Mouse (Mus musculus) heart, postnatal 0 days (tissue): ENCODE results near the gene Rgs6.

Source experiments
- CTCF ChIP-seq: IDR thresholded peaks from 2 replicates; pipeline ENCODE4 v1.5.1; 2016; ENCODE audit warnings: antibody characterized with exemption, control low read depth, low read depth
- EP300 ChIP-seq: IDR thresholded peaks from 2 replicates; pipeline ENCODE4 v1.6.1; 2016; ENCODE audit warnings: antibody characterized with exemption, low read depth

DNA sequence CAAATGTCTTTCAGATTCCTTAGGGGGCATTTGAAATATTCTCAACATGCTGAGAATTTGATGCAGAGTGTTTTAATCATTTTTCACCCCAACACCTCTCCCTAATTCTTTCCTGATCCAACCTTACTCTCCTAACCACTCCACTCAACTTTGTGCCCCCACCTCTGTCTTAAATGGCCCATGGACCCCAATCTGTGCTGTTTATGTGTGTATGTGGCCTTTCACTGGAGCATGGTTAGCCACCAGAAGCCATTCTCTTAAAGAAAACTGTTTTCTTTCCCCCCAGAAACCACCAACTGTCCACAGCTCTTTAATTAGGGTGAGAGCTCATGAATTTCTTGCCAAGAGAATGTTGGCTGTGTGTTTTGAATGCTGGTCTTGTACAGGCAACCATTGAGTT is 122.3 kb downstream of the Rgs6 start:
- TF ChIP-seq CTCF (no peak), EP300 (no peak)
